Mouse (Mus musculus) liver, adult 2 months (tissue): ENCODE measurements at regions not wholly inside any gene's neighbourhood (a gene's known extent, or its start where the extent isn't known, plus 50 kb on each side); places are given as distances from the start of the nearest gene placed in this dataset.

ENCODE experiments used
- DNase-seq: peaks from one replicate; pipeline ENCODE4 v3.0.0-alpha.2; 2011; ENCODE audit warnings: low read depth, low spot score; ENCODE audit errors: extremely low read depth
- H3K27ac ChIP-seq: fragments of 200-500 bp; replicated peaks from 2 replicates; pipeline ENCODE4 v1.5.1; 2012; ENCODE audit warnings: low read depth, mild to moderate bottlenecking, control low read depth, inconsistent platforms, low read length; ENCODE audit not compliant: insufficient read depth
- H3K27me3 ChIP-seq: fragments of 200-500 bp; 2 replicates; pipeline ENCODE4 v1.6.1; 2012; ENCODE audit warnings: mild to moderate bottlenecking, moderate library complexity, low read length, inconsistent platforms; ENCODE audit not compliant: control insufficient read depth, insufficient read depth
- H3K36me3 ChIP-seq: fragments of 200-500 bp; 2 replicates; pipeline ENCODE4 v1.6.1; 2012; ENCODE audit warnings: low read length, inconsistent platforms; ENCODE audit not compliant: control insufficient read depth, insufficient read depth
- H3K4me1 ChIP-seq: fragments of 200-500 bp; 2 replicates; pipeline ENCODE4 v1.6.1; 2011; ENCODE audit warnings: low read length; ENCODE audit not compliant: control insufficient read depth, insufficient read depth
- H3K4me3 ChIP-seq: fragments of 200-500 bp; 2 replicates; pipeline ENCODE4 v1.5.1; 2011; ENCODE audit warnings: low read depth, mild to moderate bottlenecking, control low read depth, low read length, moderate library complexity; ENCODE audit not compliant: insufficient read depth
- H3K79me2 ChIP-seq: fragments of 200-500 bp; 2 replicates; pipeline ENCODE4 v1.6.1; 2012; ENCODE audit warnings: inconsistent platforms, mild to moderate bottlenecking, low read length, moderate library complexity; ENCODE audit not compliant: control insufficient read depth, insufficient read depth
- H3K9ac ChIP-seq: fragments of 200-500 bp; 2 replicates; pipeline ENCODE4 v1.6.1; 2012; ENCODE audit warnings: low read depth, mild to moderate bottlenecking, control low read depth, inconsistent platforms, low read length
- CTCF ChIP-seq: fragments of 200-500 bp; IDR thresholded peaks from 2 replicates; pipeline ENCODE4 v1.5.1; 2011; ENCODE audit warnings: low read depth, low read length, control low read depth
- POLR2A ChIP-seq: fragments of 200-500 bp; IDR thresholded peaks from 2 replicates; pipeline ENCODE4 v1.6.1; 2011; ENCODE audit warnings: low read length, control low read depth; ENCODE audit not compliant: insufficient read depth; ENCODE audit errors: extremely low read depth
- WGBS: fragments of 180-500 bp; shearing (Covaris S2); methylation state at CpG from one replicate; pipeline ENCODE4 v1.1.7; 2018; 5-methylcytosine and 5-hydroxymethylcytosine counted together

- WGBS: 80% methylated on average over 1 of the region's 1 CpGs
- H3K4me1 ChIP-seq: no peaks in the 10 kb centered on the region
- H3K27ac ChIP-seq: no peak overlapping the region
- no peaks in the 10 kb centered on the region for H3K79me2 ChIP-seq
- no peaks in the 10 kb centered on the region for H3K36me3 ChIP-seq
- no peak for TF ChIP-seq CTCF
- no peak for TF ChIP-seq POLR2A
- no peak for DNase-seq
- H3K27me3 ChIP-seq: no peaks in the 10 kb centered on the region
- H3K9ac ChIP-seq: no peak overlapping the region
- no peak overlapping the region for H3K4me3 ChIP-seq
These were observed 1034.9 kb upstream of the Slc10a2 start for GRCm38 (mm10) chr8:6140090-6140489.

GRCm38 (mm10) chr8:6139171-6139570 is 1034.0 kb upstream of the Slc10a2 start:
- no peak overlapping the region for H3K27ac ChIP-seq
- H3K4me3 ChIP-seq: no peak overlapping the region
- no peaks in the 10 kb centered on the region for H3K4me1 ChIP-seq
- TF ChIP-seq CTCF: no peak
- no peak for TF ChIP-seq POLR2A
- no peaks in the 10 kb centered on the region for H3K27me3 ChIP-seq
- 49% methylated on average over 4 of the region's 4 CpGs for WGBS
- no peak overlapping the region for H3K9ac ChIP-seq
- no peaks in the 10 kb centered on the region for H3K36me3 ChIP-seq
- DNase-seq: no peak
- no peaks in the 10 kb centered on the region for H3K79me2 ChIP-seq

- no peak for DNase-seq
- no peaks in the 10 kb centered on the region for H3K27me3 ChIP-seq
- 69% methylated on average over 3 of the region's 3 CpGs for WGBS
- no peak overlapping the region for H3K27ac ChIP-seq
- no peaks in the 10 kb centered on the region for H3K79me2 ChIP-seq
- no peak for TF ChIP-seq POLR2A
- TF ChIP-seq CTCF: no peak
- no peaks in the 10 kb centered on the region for H3K36me3 ChIP-seq
- no peaks in the 10 kb centered on the region for H3K4me1 ChIP-seq
- no peak overlapping the region for H3K9ac ChIP-seq
- H3K4me3 ChIP-seq: no peak overlapping the region
These were observed 1027.1 kb upstream of the Slc10a2 start for GRCm38 (mm10) chr8:6132243-6132751.

DNA sequence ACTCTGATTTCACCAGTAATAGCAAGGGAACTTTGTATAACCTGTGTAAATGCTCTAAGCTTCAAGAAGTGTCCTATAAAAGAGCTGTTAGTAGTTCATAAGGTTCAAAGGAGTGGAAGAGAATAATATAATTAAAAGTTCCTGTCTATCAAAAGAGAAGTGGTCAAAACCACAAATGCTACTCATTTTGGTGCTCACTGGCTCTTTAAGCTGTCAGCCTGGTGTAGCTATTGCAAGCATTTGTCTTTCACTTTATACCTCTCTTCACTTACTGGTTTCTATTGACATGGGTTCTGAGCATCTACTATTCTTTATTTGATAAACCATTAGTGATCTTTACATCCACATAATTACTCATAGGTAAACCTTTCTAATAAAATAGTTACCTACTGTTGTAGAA is 1020.1 kb upstream of the Slc10a2 start:
- no peaks in the 10 kb centered on the region for H3K36me3 ChIP-seq
- no peak for DNase-seq
- no peak overlapping the region for H3K9ac ChIP-seq
- H3K27me3 ChIP-seq: no peaks in the 10 kb centered on the region
- no peak overlapping the region for H3K27ac ChIP-seq
- TF ChIP-seq POLR2A (no peak), CTCF (no peak)
- H3K4me1 ChIP-seq: no peaks in the 10 kb centered on the region
- no peak overlapping the region for H3K4me3 ChIP-seq
- no peaks in the 10 kb centered on the region for H3K79me2 ChIP-seq

- Histone ChIP-seq H3K36me3 (no peaks in the 10 kb centered on the region), H3K27me3 (no peaks in the 10 kb centered on the region), H3K4me3 (no peak overlapping the region), H3K4me1 (no peaks in the 10 kb centered on the region), H3K9ac (no peak overlapping the region), H3K27ac (no peak overlapping the region), H3K79me2 (no peaks in the 10 kb centered on the region)
- TF ChIP-seq POLR2A (no peak), CTCF (no peak)
- peak; percentile 7 for DNase-seq
These were observed 1014.4 kb upstream of the Slc10a2 start for GRCm38 (mm10) chr8:6119506-6119905.

DNA sequence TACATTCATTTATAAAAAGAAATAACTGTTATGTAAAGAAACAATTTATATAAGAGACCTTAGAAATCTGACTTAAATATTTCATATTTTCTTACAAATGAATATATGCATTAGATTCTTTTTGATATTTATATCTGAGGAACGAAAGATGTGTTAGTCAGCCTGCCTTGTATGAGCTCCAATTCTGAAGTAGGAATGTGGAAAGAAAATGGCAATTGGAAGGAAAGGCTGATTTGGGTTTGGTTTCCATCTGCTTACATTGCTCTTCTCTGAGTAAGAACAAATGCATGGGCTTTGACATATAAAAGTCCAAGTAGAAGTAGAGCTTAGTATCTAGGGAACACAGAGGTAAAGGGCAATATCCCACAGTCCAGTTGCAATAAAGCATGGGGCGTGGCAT is 1006.2 kb upstream of the Slc10a2 start:
- no peaks in the 10 kb centered on the region for H3K4me1 ChIP-seq
- H3K4me3 ChIP-seq: no peak overlapping the region
- H3K36me3 ChIP-seq: no peaks in the 10 kb centered on the region

More for the DNA sequence above, 1006.2 kb upstream of the Slc10a2 start:
- Histone ChIP-seq H3K9ac (no peak overlapping the region), H3K27me3 (no peaks in the 10 kb centered on the region), H3K79me2 (no peaks in the 10 kb centered on the region), H3K27ac (no peak overlapping the region)
- DNase-seq: no peak
- WGBS: 62% methylated on average over 2 of the region's 2 CpGs
- TF ChIP-seq POLR2A (no peak), CTCF (no peak)
